In genomic region chr6:142429072-142429471, GRCm38 (mm10) we compare ENCODE assay signal across 36 mouse cellular contexts. TPM values are rescaled to one million over a fixed set of nuclear protein-coding genes. Genes with fewer than 3 reads are reported as not detected.
"Had no signal": no experiment of that assay in that cellular context is flagged by ENCODE, and none has a peak within 500 bp of the region (broad histone marks: within the 10 kb centered on the region; RNA-seq: fewer than 3 reads in every experiment).

No protein-coding gene starts in this region.

- H3K9me3 ChIP-seq: heart, embryonic 13.5 days; heart, embryonic 15.5 days; hindbrain, embryonic 12.5 days; kidney, embryonic 15.5 days; limb, embryonic 10.5 days; limb, embryonic 12.5 days had no signal

- H3K36me3 ChIP-seq: heart, embryonic 13.5 days; heart, embryonic 15.5 days; hindbrain, embryonic 12.5 days; kidney, embryonic 15.5 days; limb, embryonic 10.5 days; limb, embryonic 12.5 days had no signal

- ATAC-seq: hindbrain, embryonic 16.5 days; intestine, embryonic 16.5 days had no signal

- H3K4me1 ChIP-seq: heart, embryonic 13.5 days; heart, embryonic 15.5 days; hindbrain, embryonic 12.5 days; kidney, embryonic 15.5 days; limb, embryonic 10.5 days; limb, embryonic 12.5 days had no signal

- H3K27ac ChIP-seq: gastrocnemius, adult 2 months; heart, embryonic 13.5 days; heart, embryonic 15.5 days; hindbrain, embryonic 12.5 days; hindbrain, embryonic 14.5 days; kidney, embryonic 15.5 days; kidney, postnatal 0 days; limb, embryonic 10.5 days; limb, embryonic 12.5 days had no signal

- H3K4me2 ChIP-seq: heart, embryonic 11.5 days; heart, embryonic 13.5 days; heart, embryonic 15.5 days; hindbrain, embryonic 12.5 days; hindbrain, embryonic 14.5 days; kidney, embryonic 15.5 days; limb, embryonic 12.5 days; liver, embryonic 11.5 days had no signal

- H3K4me3 ChIP-seq: gastrocnemius, adult 2 months; heart, embryonic 13.5 days; heart, embryonic 15.5 days; hindbrain, embryonic 12.5 days; kidney, embryonic 15.5 days; limb, embryonic 10.5 days; limb, embryonic 12.5 days had no signal

- H3K27me3 ChIP-seq: heart, embryonic 15.5 days; hindbrain, embryonic 12.5 days; kidney, embryonic 15.5 days; limb, embryonic 12.5 days had no signal

- DNase-seq: gastrocnemius, adult 2 months; gastrocnemius, postnatal 10 days; gastrocnemius, postnatal 25 days; heart, adult 18-20 months; heart, postnatal 14 days; heart, postnatal 36 days; kidney, adult 11 months; kidney, adult 2 months; kidney, adult 9 months; kidney, postnatal 14 days; kidney, postnatal 36 days; layer of hippocampus, adult 9-11 months; layer of hippocampus, postnatal 36 days; liver had no signal

- H3K9ac ChIP-seq: heart, embryonic 13.5 days; heart, embryonic 15.5 days; hindbrain, embryonic 12.5 days; hindbrain, embryonic 14.5 days; kidney, embryonic 15.5 days; limb, embryonic 12.5 days had no signal

RNA-seq across cellular contexts. Expression of gene Spx, which starts 15.8 kb away (rescaled TPM):
- total RNA-seq: gastrocnemius, adult 2 months; gastrocnemius, postnatal 10 days; granulocyte monocyte progenitor cell, adult 5-6 weeks; heart, adult 18-20 months; heart, adult 8-10 months; heart, postnatal 14 days; heart, postnatal 36 days; hematopoietic stem cell, adult 5-6 weeks had no signal

RNA-seq across cellular contexts. Expression of gene Gys2, which starts 43.8 kb away (rescaled TPM):
- total RNA-seq: gastrocnemius, adult 2 months; gastrocnemius, postnatal 25 days; granulocyte monocyte progenitor cell, adult 5-6 weeks; heart, adult 8-10 months; hematopoietic stem cell, adult 5-6 weeks; left cerebral cortex, adult 18-20 months; left cerebral cortex, adult 8-10 months; left cerebral cortex, postnatal 14 days; left cerebral cortex, postnatal 36 days had no signal
- polyA plus RNA-seq: heart, embryonic 15.5 days; heart, postnatal 0 days; hindbrain, embryonic 12.5 days; intestine, embryonic 14.5 days; kidney, postnatal 0 days; limb, embryonic 10.5 days; limb, embryonic 12.5 days; limb, embryonic 14.5 days had no signal
